Mouse (Mus musculus) cerebellum, adult 11 months (tissue): Measurements from ENCODE around the gene Phf20.
A peak's percentile ranks its signal among the peaks of the same experiment; 100 is the strongest.
"Not testable (repeated sequence)": the region's sequence is repeated elsewhere in the genome, so short reads cannot be mapped to it uniquely, and the experiment has no call there.

Source experiments
- DNase-seq: peaks from one replicate; pipeline ENCODE4 v3.0.0; 2022

Phf20 gene

DNA sequence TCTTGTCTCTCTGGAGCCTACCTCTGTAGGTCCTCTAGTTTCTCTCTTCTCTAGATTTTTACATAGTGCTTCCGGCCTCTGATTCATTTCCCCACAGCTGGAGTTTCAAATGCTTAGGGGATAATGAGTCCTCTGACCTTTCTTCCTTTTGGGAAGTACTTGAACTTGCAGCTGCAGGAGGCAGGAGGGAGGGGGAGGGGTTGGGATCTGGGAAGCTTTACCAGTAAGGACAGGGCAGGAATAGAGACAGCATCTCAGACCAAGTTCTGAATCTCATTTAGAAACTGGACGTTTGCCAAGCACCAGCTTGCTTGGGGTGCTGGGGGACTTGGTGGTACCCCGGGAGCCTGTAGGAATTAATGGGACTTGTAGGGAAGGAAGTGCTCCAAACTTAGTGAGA, 3.7 kb downstream of the Phf20 start:
- no peak for DNase-seq

DNA sequence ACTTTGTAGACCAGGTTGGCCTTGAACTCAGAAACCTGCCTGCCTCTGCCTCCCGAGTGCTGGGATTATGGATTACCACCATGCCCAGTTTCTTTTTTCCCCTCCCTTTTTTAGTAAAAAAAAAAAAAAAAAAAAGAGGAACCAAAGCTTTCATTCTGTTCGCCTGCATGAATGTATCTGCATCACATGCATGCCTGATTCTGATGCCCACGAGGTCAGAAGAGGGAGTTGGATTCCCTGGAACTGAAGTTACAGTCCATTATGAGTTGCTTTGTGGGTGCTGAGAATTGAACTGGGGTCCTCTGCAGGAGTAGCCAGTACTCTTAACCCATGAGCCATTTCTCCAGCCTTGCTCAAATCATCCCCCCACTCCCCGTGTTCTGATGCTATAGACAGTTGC, 5.2 kb downstream of the Phf20 start:
- DNase-seq: no peak

DNA sequence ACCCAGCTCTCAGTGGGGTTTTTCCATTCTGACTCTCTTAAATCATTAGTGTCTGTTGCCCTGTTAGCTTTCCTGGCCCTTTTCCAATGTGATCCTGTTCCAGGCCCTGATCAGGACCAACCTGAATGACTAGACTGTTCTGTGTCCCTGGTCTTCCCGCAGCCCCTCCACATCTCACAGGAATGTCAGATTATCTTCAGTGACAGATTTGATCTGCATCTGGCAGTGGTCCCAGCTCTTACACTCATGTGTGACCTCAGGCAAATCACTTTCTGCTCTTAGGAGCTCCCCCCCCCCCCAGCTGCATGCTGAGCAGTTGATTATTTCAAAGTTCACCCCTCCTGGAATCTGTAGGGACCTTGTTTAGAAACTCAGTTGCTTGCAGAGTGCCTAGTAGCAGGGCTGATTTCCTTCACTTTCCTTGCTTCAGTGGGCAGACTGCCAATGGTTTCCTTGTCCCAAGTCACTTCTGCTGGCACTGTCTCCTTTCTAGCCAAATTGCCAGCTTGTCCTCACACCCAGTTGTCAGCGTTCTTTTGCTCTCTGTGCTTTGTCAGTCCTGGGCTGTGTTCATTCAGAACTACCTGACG, 6.7 kb downstream of the Phf20 start:
- peak; percentile 76 for DNase-seq

DNA sequence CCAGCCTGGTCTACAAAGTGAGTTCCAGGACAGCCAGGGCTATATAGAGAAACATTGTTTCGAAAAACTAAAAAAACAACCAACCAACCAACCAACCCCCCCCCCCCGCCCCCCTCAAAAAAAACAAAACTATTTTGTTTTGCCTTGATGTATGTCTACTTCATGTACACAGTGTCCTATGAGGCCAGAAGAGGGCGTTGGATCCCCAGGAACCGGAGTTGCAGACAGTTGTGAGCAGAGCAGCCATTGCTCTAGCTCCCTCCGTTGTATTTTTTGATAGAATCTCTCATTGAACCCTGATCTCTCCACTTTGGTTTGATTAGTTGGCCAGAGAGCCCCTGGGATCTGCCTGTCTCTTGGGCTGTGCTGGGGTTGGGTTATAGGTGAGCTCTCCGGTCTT, 7.7 kb downstream of the Phf20 start:
- DNase-seq: no peak

DNA sequence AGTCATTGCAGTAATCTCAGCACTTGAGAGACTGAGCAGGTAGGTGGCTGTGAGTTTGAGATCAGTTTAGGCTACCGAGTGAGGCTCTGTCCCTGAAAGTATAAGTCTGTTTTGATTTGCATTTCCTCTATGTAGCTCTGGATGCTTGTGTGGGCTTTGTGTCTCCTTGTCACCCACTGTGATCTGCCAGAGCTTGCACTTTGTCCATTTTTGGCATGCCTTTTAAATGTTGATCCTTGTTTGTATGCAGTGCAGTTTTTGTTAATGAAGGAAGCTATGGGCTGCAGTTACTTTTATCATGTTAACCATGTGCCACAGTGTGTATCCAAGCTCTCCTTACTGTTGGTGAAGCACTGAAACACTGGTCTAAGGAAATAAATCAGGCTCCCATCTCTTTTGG, 21.5 kb downstream of the Phf20 start:
- no peak for DNase-seq

DNA sequence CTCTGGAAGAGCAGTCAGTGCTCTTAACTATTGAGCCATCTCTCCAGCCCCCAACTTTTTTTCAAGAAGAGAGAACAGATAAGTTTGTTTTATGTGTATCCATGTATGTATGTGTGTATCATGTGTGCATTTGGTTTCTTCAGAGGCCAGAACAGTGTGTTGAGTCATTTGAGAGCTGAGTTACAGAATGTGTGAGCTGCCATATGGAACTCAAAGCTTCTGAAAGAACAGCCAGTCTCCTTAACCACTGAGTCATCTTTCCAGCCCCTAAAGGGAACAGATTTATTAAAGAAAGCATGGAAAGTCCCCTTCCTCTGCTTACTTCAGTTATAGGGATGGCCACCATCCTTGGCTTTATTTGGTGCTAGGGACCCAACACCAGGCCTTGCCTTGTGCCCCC, 25.8 kb downstream of the Phf20 start:
- DNase-seq: no peak

DNA sequence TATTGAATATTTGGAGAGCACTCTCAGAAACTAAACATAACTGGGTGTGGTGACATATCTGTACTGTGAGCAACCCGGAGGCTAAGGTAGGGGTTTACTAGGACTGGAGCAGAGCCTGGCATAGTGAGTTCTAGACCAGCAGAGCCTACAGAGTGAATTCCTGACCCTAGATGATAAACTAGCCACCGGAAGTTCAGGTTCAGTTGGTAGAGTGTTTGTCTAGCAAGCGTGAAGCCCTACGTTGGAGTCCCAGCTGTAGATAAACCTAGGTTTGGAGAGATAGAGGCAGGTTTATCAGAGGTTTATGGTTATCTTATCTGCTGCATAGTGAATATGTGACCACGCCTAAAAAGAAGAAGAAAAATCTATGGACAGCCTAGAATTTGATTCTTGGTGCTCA, 27.8 kb downstream of the Phf20 start:
- no peak for DNase-seq

DNA sequence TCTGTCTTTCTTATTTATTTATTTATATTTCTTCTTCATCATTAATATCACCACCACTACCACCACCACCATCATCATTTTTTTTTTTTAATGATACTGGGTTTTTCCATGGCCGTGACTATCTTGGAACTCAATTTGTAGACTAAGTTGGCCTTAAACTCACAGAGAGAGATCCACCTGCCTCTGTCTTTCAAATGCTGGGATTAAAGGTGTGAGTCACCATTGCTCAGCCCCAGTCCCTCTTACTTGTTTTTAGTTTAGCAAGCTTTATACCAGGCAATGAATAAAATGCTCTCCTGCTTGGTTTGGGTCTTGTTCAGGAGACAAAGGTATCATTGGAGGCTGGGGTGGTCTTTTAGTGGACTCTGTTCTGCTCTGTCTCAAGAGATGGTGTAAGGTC, 31.4 kb downstream of the Phf20 start:
- DNase-seq: no peak

DNA sequence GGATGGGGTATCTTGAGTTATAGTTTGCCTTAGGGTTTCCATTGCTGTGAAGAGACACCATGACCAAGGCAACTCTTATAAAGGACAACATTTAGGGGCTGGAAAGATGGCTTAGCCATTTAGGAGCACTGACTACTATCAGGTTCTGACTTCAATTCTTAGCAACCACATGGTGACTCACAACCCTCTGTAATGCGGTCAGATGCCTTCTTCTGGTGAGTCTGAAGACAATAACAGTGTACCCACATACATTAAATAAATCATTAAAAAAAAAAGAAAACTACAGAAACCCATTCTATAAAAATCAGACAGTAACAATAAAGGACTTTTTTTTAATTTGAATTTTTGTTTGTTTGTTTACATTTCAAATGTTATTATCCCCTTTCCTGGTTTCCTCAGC, 32.9 kb downstream of the Phf20 start:
- no peak for DNase-seq

DNA sequence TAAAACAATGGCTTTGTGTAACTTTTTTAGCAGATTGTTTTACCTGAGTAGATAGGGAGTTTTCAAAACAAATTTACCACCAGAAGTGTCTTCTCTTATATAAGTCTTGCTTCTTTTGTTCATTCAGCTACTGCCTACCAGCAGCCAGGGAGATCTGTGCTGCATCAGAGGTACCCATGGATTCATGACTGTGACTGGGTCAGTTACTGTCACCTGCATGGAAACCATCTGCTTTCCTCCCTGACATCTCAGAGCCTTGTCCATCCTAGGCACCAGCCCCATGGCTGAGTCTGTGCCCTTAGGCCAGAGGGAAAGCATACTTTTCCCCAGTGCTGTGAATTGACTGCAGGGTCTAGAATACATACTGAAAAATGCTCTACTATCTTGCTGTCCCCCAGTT, 35.1 kb downstream of the Phf20 start:
- peak; percentile 31 for DNase-seq

DNA sequence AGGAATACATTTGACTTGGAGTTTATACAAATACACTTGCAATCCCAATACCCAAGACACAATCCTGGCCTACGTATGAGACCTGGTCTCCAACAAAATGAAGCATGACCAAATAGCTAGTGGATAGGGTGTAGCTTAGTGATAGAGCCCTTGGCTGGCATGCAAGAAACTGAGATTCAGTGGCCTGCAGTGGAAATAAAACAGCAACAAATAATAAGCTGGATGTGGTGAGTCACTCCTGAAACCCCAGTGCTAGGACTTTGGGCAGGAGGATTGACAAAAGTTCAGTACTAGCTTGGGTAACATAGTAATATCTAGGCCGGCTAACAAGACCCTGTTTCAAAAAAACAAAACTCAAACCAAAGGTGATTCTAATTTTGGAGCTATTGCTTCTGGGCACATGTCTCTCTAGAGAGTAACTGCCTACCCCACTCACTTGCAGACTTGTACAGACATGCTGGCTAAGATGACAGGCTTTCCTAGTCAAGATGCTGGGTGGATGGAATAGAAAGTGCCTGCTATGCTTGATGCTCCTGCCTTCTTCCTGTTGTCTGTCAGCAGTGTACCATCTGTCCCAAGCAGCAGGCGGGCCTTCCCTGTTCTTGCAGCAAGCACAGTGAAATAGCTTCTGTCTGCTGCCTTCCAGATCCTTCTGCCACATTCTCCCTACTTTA, 37.1 kb downstream of the Phf20 start:
- DNase-seq: peak; percentile 81

DNA sequence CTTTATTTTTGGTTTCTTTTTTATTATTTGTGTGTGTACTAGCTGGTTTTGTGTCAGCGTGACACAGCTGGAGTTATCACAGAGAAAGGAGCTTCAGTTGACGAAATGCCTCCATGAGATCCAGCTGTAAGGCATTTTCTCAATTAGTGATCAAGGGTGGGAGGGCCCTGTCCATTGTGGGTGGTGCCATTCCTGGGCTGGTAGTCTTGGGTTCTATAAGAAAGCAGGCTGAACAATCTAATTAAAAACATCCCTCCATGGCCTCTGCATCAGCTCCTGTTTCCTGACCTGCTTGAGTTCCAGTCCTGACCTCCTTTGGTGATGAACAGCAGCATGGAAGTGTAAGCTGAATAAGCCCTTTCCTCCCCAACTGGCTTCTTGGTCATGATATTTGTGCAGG, 37.8 kb downstream of the Phf20 start:
- not testable (repeated sequence) for DNase-seq

DNA sequence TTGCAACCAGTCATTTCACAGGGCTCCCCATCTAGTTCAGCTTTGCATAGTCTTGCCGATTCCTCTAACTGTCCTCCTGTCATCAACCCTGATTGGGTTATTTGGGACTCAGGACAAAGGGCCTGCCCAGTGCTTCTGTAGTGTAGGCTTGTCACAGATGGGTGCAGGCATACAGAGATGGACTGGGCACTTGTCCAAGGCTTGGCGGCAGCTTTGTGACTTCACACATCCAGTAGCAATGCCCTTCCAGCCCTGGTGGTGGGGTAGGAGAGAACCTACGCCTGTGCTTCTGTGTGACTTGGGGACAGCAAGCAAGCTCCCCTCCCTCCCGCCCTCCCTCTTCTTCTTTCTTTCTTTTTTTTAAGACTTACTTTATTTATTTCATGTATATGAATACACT, 39.6 kb downstream of the Phf20 start:
- DNase-seq: peak; percentile 86

DNA sequence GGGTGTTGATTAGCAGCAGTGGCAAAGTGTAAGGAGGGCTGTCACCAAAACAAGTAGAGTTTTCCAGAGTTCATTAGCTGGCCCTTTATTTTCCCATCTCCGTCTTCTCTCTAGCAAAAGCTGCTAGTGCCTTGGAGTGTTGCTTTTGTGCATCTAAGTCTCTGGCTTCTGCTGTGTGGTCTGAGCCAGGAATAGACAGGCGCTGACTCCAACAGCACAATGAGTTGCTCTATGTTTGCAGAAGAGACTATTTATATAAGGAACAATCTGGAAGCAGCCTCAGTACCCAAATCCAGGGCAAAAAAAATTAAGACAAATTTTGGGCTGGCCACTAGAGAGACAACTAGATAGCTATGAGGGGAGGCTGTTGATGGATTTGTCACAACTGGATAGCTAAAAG, 45.4 kb downstream of the Phf20 start:
- DNase-seq: no peak

DNA sequence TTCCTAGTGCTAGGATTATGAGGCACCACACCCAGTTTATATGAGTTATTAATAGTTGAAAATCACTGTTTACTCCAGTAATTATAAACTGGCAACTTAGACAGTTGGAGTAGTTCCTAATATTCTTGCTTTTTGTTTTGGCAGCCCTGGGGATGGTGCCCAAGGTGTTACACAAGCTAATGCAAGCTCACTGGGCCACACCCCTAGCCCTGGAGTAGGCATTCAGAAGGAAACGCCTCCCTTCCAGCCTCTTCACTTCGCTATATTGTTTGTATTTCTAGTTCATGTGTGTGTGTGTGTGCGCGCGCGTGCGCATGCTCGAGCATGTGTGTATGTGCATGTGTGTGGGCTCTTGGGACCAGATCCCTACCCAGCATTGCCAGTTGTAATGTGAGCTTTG, 46.7 kb downstream of the Phf20 start:
- no peak for DNase-seq

DNA sequence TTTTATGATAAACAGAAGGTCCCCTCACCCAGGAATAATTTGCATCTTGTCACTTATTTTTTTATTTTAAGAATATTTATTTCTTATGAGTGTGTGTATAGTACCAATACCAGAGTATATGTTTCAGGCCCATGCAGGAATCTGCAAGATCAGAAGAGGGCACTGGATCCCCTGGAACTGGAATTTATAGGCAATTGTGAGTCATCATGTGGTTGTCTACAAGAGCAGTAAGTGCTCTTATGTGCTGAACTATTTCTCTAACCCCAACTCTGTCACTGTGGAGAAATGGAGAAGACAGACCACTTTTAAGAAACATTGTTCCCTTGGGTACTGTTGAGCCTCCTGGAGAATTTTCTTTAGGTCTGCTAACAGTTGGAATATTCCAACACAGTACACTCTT, 51.3 kb downstream of the Phf20 start:
- no peak for DNase-seq

DNA sequence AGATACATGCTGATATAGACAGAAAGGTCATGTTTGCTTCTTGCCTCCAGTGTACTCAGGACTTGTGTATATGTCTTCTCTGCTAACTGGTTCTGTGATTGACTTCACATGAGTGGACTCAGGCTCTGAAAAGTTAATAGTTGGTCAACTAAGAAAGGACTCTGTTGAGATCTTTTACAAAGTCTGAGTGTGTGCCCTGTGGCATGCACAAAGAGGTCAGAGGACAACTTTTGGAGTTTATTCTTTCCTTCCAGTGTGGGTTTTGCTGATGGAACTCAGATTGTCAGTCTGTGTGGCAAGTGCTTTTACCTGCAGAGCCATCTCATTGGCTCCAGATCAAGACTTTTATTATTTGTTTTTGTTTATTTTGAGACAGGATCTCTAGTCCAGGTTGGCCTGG, 54.5 kb downstream of the Phf20 start:
- DNase-seq: no peak

DNA sequence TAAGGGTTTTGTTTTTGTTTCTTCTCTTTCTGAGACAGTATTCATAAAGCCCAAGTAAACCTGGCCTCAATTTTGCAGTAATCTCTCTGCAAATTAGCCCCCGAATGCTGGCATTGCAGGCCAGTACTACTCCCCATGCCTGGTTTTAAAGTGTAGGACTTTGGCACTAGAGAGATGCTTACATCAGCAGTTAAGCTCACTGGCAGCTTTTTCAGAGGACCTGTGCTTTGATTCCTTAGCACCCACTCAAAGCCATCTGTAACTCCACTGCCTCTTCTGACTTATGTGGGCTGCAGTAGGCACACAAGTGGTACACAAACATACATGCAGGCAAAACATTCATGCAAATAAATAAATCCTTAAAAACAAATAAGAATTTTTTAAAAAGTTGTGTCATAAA, 55.0 kb downstream of the Phf20 start:
- DNase-seq: no peak

DNA sequence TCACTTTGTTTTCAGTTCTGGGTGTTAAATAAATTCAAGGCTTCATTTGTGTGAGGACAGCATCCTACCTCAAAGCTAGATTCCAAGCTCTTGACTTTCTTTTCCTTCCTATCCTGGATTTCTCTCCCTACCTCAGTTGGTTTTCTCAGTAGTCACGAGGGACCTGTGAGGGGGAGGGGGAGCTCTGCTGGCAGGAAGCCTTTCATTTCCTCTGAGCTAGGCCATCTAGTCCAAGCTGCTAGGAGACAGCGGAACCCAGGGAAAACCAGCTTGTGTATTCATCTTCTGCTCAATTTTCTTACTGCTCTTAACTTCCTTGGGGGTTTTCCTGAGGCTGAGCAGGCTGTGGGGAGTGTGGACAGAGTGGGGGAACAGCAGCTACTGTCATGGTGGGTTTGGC, 60.8 kb downstream of the Phf20 start:
- no peak for DNase-seq

DNA sequence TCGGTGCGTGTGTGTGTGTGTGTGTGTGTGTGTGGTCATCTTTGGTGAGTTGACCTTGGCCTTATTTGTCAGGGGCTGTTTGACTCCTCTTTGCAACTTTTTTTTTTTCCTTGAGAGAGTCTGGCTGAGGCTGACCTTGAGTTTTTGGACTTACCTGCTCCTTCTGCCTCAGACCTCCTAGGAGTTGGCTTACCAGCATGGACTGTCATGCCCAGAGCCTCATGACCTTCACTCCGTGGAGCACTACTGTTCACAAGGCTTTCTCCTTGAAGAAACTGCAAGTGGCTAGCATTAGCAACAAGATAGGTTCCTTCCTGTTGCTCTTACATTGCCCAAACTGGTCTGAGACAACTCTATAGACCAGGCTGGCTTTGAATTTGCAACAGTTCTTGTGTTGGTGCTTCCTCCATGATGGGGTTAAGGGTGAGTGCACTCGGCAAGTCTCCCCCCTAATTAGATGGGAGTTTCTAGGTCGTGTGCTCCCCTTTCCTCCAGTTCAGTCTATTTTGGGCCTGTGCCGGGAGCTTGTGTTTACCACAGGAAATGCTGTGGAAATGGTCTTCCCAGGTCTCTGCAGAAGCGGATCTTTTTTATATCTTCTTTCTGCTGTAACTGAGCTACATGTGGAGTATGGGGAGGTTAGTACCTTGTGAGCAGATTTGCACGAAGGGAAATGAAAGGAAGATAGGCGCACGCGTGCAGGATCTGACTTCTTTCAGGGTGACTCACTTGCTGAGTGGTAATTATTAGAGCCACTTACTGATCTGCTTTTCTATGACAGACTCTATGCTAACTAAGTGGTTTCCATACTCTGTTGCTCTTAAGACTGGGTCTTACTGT, 61.9 kb downstream of the Phf20 start:
- no peak for DNase-seq

DNA sequence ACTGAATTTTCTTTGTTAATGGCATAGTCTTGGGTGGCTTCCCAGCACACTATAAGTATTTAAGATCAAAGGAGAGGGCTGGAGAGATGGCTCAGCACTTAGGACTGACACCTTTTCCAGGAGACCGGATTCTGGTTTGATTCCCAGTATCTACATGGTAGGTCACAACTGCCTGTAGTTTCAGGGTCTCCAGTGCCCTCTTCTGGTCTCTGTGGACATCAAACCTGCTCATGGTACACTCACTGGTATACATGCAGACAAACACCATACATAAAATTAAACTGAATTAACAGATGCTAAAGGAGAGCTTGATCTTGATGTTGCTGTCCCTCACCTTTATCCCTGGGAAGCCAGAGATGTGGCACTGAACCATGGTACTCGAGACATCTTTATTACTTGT, 64.7 kb downstream of the Phf20 start:
- no peak for DNase-seq

DNA sequence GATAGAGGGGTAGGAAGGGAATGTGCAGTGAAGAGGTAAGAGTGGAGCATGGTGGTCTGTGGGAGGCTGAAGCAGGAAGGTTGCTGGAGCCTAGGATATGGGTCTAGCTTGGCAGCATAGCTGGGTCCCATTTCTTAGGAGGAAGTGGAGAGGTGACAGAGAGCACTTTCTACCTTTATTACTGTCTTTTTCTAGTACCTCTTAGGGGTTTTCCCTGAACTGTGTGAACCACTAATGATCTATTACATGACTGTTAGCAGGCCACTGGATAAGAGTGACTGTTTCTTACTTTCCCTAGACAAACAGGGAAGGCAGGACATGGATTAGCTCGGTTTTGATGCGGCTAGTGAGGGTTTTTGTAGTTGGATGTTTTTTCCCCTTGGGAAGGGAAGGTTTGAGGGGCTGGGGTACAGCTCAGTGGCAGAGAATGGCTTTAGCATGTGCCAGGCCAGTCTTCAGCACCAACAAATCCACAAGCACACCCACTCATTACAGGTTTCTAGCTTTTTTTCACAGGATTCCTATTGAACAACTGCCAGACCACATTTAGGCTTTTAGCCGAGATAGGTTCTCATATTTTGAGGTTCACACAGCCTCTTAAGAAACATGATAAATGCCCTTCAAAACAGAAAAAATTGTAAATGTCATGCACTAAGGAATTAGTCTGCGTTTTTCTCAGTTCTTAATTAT, 67.1 kb downstream of the Phf20 start:
- DNase-seq: no peak

DNA sequence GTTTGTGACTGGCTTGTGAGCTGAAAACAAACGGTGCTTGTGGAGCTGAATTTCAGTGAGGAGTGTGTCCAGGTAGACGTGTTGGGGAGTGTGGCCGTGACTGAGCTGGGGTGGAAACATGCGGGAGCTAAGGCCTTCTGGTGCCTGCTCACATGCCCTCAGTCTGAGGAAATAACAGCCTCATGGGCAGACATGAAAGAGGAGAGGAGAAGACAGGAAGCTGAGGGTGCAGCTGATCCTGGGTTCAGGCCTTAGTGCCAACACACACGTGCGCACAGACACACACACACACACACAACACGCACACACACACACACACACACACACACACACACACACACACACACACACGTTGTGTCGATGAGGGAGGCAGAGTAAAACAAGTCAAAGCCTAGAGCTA, 71.4 kb downstream of the Phf20 start:
- DNase-seq: no peak

DNA sequence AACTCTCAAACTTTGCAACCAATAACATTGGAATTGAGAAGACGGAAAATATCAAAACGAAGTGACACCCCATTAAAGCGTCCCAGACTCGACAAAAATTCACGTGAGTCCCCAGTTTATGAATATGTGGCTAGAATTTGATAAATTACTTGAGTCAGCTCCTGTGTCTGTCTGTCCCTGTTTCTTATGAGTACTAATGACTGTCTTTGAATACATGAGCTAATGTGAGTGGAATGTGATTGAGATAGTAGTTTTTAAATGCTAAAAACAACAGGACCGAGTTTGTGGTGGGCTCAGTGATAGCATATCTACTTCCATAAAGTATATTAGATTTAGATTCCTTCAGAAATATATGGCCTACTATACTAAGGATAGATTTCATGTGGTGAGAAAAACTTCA, 76.3 kb downstream of the Phf20 start:
- no peak for DNase-seq
